Mouse (Mus musculus) B cell, adult 2 months (primary cell): ENCODE results near the gene 1810049J17Rik.

Experiments
- DNase-seq, 2 experiments: peaks; one replicate each; pipeline ENCODE4 v3.0.0; 2022

Gene 1810049J17Rik

GRCm38 (mm10) chr15:12306188-12307071 is 15.3 kb downstream of the 1810049J17Rik start:
- DNase-seq = no peak

- DNase-seq = peak in 1 of 2 experiments; percentile 9
Observed at GRCm38 (mm10) chr15:12301771-12302170, 19.9 kb downstream of the 1810049J17Rik start.

DNA sequence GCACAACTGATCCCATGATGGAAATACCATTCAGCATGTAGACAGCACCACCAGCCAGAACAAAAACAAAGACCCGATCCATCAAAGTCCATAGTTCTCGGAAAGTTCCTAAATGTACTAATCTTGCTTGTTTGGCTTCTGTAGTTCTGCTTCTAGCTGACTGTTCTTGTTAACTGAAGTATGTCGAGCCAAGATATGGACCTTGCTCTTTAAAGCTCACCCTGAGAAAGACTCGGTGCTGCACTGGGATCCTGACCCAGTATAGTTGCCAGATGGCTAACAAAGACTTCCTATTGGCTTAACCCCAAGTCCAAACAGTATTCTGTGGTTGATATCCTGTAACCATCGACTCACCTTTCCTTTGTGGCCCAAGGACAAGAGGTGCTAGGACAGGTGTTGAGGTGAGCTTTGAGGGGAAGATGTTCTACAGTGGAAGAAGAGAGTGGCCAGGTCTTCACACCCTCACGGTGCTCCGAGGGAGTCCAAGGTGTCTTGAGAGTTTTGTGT is 23.4 kb downstream of the 1810049J17Rik start:
- no peak for DNase-seq

- DNase-seq = no peak
Observed at GRCm38 (mm10) chr15:12296228-12296627, 25.5 kb downstream of the 1810049J17Rik start.

DNA sequence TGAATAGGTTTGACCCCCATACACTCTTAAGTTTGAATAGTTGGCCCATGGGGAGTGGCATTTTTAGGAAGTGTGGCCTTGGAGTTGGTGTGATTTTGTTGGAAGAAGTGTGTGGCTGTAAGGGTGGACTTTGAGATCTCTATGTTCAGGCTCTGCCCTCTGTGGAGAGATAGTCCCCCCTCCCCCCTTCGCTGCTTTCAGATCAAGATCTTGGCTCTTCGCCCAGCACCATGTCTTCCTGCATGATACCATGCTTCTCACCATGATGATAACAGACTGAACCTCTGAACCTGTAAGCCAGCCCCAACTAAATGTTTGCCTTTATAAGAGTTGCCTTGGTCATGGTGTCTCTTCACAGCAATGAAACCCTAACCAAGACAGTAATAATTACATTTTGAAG is 29.9 kb downstream of the 1810049J17Rik start:
- no peak for DNase-seq

DNA sequence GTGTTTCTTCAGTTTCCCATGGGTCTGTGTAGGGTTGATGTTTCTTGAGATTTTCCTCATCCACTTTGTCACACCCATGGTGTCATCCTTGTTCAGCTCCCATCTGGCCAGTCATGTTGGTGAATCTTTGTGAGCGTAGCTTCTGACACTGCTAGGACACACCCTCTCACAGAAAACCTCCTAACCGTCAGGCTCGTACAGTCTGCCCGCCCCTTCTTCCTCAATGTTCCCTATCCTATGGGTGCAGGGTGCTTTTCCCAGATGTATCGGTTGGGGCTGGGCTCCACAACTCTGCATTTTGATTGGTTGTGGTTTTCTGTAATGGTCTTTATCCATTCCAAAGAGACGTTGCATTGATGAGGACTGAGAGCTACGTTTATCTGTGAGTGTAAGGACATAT is 31.4 kb downstream of the 1810049J17Rik start:
- DNase-seq = no peak

GRCm38 (mm10) chr15:12285535-12285809 is 36.2 kb downstream of the 1810049J17Rik start:
- DNase-seq = no peak

GRCm38 (mm10) chr15:12284794-12285534 is 36.7 kb downstream of the 1810049J17Rik start:
- DNase-seq = no peak

DNA sequence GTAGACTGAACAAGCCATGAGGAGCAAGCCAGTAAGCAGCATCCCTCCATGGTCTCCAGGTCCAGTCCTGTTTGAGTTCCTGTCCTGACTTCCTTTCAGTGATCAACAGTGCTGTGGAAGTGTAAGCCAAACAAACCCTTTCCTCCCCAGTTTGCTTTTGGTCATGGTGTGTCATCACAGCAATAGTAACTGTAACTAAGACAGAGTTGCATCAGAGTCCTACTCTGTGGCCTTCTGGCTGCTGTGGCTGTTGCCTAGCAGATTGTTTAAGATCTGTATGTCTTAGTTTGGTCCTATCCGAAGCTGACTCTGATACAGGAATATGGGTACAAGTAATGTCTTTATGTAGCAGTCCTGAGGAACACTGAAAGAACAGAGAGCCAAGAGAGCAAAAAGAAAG is 41.9 kb downstream of the 1810049J17Rik start:
- no peak for DNase-seq

GRCm38 (mm10) chr15:12275091-12275623 is 46.5 kb downstream of the 1810049J17Rik start:
- DNase-seq = no peak

DNA sequence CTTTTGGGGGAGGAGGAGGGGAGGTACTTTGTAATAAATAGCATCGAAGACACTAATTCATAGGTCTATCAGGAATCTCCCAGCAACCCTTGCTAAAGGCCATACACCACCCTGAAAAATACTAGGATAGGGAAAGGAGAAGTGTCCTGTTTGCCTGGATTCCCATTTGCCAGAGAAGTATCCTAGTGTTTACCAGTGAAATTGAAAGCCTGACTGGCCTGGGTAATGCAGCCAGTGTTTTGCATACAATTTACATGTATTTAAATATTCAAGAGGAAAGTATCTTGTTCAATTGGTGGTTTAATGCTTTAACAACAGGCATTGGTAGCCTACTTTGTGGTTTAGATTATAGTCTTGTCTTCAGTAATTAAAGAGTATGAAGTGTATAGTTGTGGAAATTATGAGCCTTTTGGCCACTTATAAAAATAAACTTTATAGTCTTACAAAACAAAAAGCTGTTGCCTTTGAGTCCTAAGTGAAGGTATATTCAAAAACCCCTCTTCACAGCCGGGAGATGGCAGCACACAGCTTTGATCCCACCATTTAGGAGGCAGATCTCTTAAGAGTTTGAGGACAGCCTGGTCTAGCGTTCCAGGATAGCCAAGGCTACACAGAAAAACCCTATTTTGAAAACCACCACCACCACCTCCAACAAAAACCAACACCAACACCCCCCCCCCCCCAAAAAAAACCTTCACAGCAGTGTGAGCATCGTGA is 47.5 kb downstream of the 1810049J17Rik start:
- no peak for DNase-seq

DNA sequence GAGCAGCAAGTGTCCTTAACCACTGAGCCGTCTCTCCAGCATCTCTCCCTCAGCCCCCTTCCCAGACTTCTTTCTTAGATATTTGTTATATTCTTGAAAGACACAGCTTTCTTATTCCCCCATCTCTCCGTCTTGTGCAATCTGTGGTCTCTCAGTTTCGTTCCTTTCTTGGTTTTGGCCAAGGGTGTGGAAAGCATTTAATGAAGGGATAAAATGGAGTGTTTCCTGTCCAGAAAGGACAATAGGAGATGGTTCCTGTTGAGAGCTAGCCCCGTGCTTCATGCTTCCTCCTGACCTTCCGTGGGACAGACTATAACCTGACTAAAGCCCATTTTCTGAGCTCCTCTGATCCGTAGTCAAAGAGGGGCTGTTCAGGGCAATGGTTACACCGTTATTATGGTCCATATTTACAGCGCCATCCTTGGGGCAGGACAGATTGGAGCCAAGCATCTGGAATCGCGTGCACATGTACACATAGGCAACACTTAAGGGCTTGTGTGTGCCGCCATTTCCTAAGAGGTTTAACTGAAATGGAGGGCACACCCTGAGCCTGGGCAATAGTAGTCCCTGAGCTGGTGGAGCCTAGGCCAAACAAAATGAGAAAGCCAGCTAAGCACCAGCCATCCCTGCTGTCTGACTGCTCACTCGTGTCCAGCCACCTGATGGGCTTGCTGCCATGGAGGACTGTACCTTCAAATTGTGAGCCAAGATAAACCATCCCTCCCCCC is 48.2 kb downstream of the 1810049J17Rik start:
- no peak for DNase-seq
